Mouse (Mus musculus): Measurements from ENCODE around the gene Adcyap1r1.

DNA sequence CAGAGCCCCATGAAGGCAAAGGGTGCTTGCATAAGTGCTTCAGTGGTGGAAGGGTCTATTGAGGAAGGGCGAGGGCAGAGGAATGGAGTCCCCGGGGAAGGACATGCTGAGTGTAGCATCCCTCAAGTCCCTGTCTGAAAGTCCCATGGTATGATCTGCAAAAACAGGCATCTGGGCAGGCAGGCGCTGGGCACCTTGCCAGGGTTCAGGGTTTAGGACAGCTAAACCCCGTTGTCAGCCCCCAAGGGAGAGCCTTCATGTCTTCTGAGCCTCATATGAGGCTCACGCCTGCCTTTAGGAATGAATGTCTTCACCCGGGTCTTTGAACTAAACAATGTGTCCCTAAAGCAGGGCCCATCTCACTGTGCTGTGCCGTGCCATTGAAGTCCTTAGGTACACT, 12.2 kb downstream of the Adcyap1r1 start:
- TF ChIP-seq EP300 (IDR thresholded peaks at IDR 0.05; ENCODE audit: low read depth) (no peak), CTCF (IDR thresholded peaks at IDR 0.05; ENCODE audit: low read depth) (no peak)

Measured in liver, postnatal 0 days (tissue).